ENCODE assay signal across 8 mouse cellular contexts in the genomic region with DNA sequence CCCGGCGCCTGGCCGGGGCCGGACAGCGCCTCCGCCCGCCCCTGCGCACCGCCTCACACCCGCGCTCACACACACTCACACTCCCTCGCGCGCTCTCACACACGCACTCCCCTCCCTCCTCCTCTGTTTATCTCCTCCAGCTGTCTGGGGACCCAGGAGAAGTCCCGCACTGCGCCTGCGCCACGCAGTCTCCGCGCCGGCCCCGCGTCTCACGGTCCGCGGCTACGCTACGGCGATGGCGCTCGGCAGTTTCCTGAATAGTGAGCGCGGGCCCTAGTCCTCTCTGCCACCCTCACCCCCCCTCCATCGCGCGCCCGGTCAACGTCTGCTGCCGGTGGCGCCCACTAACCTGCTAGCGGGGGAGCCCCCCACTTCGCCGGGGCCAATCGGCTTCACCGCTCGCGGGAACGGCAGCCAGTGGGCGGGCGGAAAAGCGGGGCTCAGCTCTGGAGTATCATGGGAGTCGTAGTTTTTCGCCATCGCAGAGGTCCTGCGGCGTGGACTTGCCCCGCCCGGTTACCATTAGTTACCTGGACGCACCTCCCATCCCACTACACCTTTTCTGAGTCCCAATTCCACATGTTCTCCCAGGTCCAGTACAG. TPM values are rescaled to one million over a fixed set of nuclear protein-coding genes. Genes with fewer than 3 reads are reported as not detected.
A peak's percentile ranks its signal among the peaks of the same experiment; 100 is the strongest.
DNase-seq lines count a peak whose midpoint lies in the region; ATAC-seq and TF ChIP-seq lines count a peak whose summit lies in the region.

No protein-coding gene starts in this region.

- no peak overlapping the region for H3K27ac ChIP-seq in cortical plate, adult 2 months (ENCODE audit: insufficient read depth, low read length)

- intact Hi-C loops in left cerebral cortex, postnatal 10 days (cut with DNase I) = no loop called here

- DNase-seq in gastrocnemius, postnatal 10 days = peak; percentile 97
- peak; percentile 96 to 98 for DNase-seq in left cerebral cortex, postnatal 10 days (ENCODE audit: extremely low spot score in 1 of 2, low spot score in 2 of 2)
- peak; percentile 99 for DNase-seq in right cerebral cortex, postnatal 25 days
- peak; percentile 97 for DNase-seq in urinary bladder, postnatal 4 days (ENCODE audit: low spot score in 2 of 2)

- ATAC-seq in activated CD4-positive, CD25-positive, alpha-beta regulatory T cell, adult 4 months = peak; percentile 88
- peak; percentile 85 for ATAC-seq in inflammation-experienced regulatory T-cells, adult 6 months
- peak; percentile 93 for ATAC-seq in megakaryocyte-erythroid progenitor cell, adult 5-6 weeks (replicated peaks; ENCODE audit: low FRiP score, low TSS enrichment, poor library complexity, severe bottlenecking)

- H3K4me3 ChIP-seq in cortical plate, adult 2 months (ENCODE audit: insufficient read depth, low read length) = peak overlapping the region; percentile 45

- H3K4me1 ChIP-seq in cortical plate, adult 2 months (ENCODE audit: control insufficient read depth, insufficient read depth, low read length) = no peaks in the 10 kb centered on the region

- no peak for TF ChIP-seq CTCF in cortical plate, adult 2 months (IDR thresholded peaks at IDR 0.05; ENCODE audit: extremely low read depth, insufficient read depth, low read length)

- peak; percentile 83 for TF ChIP-seq POLR2A in cortical plate, adult 2 months (IDR thresholded peaks at IDR 0.05; ENCODE audit: extremely low read depth, insufficient read depth, low read length)

RNA-seq across cellular contexts. Expression of a gene that starts 14.0 kb away (rescaled TPM):
- polyA plus RNA-seq in activated CD4-positive, CD25-positive, alpha-beta regulatory T cell, adult 4 months (2017; shearing (Covaris generic)) = 1 to 10 TPM; 5.5 to 8.9 TPM
- 46.6 and 49.1 TPM in 2 replicates for polyA plus RNA-seq in cortical plate, adult 2 months (2012; rRNA removed)
- total RNA-seq in gastrocnemius, postnatal 10 days (2021) = 10 to 100 TPM; 48.9 to 49.0 TPM
- polyA plus RNA-seq in inflammation-experienced regulatory T-cells, adult 6 months (2017; shearing (Covaris generic)) = 10 to 100 TPM in 1 of 3 experiments, 1 to 10 TPM in 2; 5.0 to 10.2 (median 8.8) TPM
- total RNA-seq in left cerebral cortex, postnatal 10 days (2021) = 10 to 100 TPM; 48.7 to 49.0 TPM
- total RNA-seq in megakaryocyte-erythroid progenitor cell, adult 5-6 weeks (2014; fragmentation: Nextera tagmentation) = 15.3 and 18.6 TPM in 2 replicates
- total RNA-seq in megakaryocyte-erythroid progenitor cell, adult 5-6 weeks (2017) = 7.5 and 8.0 TPM in 2 replicates

RNA-seq across cellular contexts. Expression of a gene that starts 30.3 kb away (rescaled TPM):
- polyA plus RNA-seq in activated CD4-positive, CD25-positive, alpha-beta regulatory T cell, adult 4 months (2017; shearing (Covaris generic)) = 10 to 100 TPM; 10.4 to 11.3 TPM
- 35.2 and 36.1 TPM in 2 replicates for polyA plus RNA-seq in cortical plate, adult 2 months (2012; rRNA removed)
- 10 to 100 TPM; 17.0 to 22.7 TPM for total RNA-seq in gastrocnemius, postnatal 10 days (2021)
- polyA plus RNA-seq in inflammation-experienced regulatory T-cells, adult 6 months (2017; shearing (Covaris generic)) = 10 to 100 TPM; 13.1 to 14.8 (median 13.3) TPM
- 10 to 100 TPM; 37.3 to 40.9 TPM for total RNA-seq in left cerebral cortex, postnatal 10 days (2021)
- 31.8 and 33.1 TPM in 2 replicates for total RNA-seq in megakaryocyte-erythroid progenitor cell, adult 5-6 weeks (2014; fragmentation: Nextera tagmentation)
- 5.8 and 13.7 TPM in 2 replicates for total RNA-seq in megakaryocyte-erythroid progenitor cell, adult 5-6 weeks (2017)
